Mouse (Mus musculus) limb, embryonic 13.5 days (tissue): Measurements from ENCODE around the gene Pdlim4. TPM values are rescaled to one million over a fixed set of nuclear protein-coding genes. Genes with fewer than 3 reads are reported as not detected.

Source experiments
- polyA plus RNA-seq: library from polyadenylated mRNA; unstranded; fragments of >200 nt; fragmentation: Nextera tagmentation; extraction: Ambion mirVana; gene quantifications from 2 replicates; pipeline ENCODE4 v1.2.1, GENCODE M21; 2015

The Pdlim4 gene
- polyA plus RNA-seq, 1 experiment from 2014 or later: 162 TPM

Other genes with a start within 250 kb of the Pdlim4 start
- 0.56 TPM in 1 of 2 replicates, not detected in the other for gene Gm12216, start 209.8 kb downstream of the Pdlim4 start, polyA plus RNA-seq
- gene Slc22a5, start 177.4 kb downstream of the Pdlim4 start, polyA plus RNA-seq: 7.0 and 7.3 TPM in 2 replicates
- gene Slc22a21, start 88.7 kb downstream of the Pdlim4 start, polyA plus RNA-seq: 4.9 and 5.1 TPM in 2 replicates
- gene Slc22a4, start 40.9 kb downstream of the Pdlim4 start, polyA plus RNA-seq: 1.6 TPM in 2 replicates
- gene P4ha2, start 31.1 kb upstream of the Pdlim4 start, polyA plus RNA-seq: 81.3 and 84.9 TPM in 2 replicates
- not detected in 2 replicates for gene Csf2, start 180.7 kb upstream of the Pdlim4 start, polyA plus RNA-seq
- not detected in 2 replicates for gene Il3, start 198.3 kb upstream of the Pdlim4 start, polyA plus RNA-seq
- gene Acsl6, start 234.8 kb upstream of the Pdlim4 start, polyA plus RNA-seq: 0.93 and 1.0 TPM in 2 replicates